Mouse (Mus musculus) neural tube, embryonic 15.5 days (tissue): ENCODE measurements around the gene Olfr747. TPM values are rescaled to one million over a fixed set of nuclear protein-coding genes. Genes with fewer than 3 reads are reported as not detected.
"Not testable (repeated sequence)": the region's sequence is repeated elsewhere in the genome, so short reads cannot be mapped to it uniquely, and the experiment has no call there.

ENCODE experiments used
- ATAC-seq: fragments of 200-750 bp; cut with Nextera tagmentation; 2 replicates; pipeline ENCODE4 v1.8.0; 2017; ENCODE audit warnings: mild to moderate bottlenecking, moderate TSS enrichment, moderate library complexity; ENCODE audit not compliant: low FRiP score
- H3K27ac ChIP-seq: fragments of 300-500 bp; sonication (generic); replicated peaks from 2 replicates; pipeline ENCODE4 v1.5.1; 2015; ENCODE audit warnings: mild to moderate bottlenecking, inconsistent platforms
- H3K27me3 ChIP-seq: fragments of 300-500 bp; sonication (generic); replicated peaks from 2 replicates; pipeline ENCODE4 v1.6.1; 2015; ENCODE audit warnings: inconsistent platforms
- H3K36me3 ChIP-seq: fragments of 300-500 bp; sonication (generic); 2 replicates; pipeline ENCODE4 v1.6.1; 2015; ENCODE audit warnings: inconsistent platforms
- H3K4me1 ChIP-seq: fragments of 300-500 bp; sonication (generic); 2 replicates; pipeline ENCODE4 v1.6.1; 2015; ENCODE audit warnings: inconsistent platforms
- H3K4me2 ChIP-seq: fragments of 300-500 bp; sonication (generic); 2 replicates; pipeline ENCODE4 v1.6.1; 2015; ENCODE audit warnings: inconsistent platforms, mild to moderate bottlenecking, moderate library complexity
- H3K4me3 ChIP-seq: fragments of 300-500 bp; sonication (generic); replicated peaks from 2 replicates; pipeline ENCODE4 v1.5.1; 2015; ENCODE audit warnings: mild to moderate bottlenecking, inconsistent platforms
- H3K9ac ChIP-seq: fragments of 300-500 bp; sonication (generic); replicated peaks from 2 replicates; pipeline ENCODE4 v1.6.1; 2015; ENCODE audit warnings: mild to moderate bottlenecking, inconsistent platforms
- H3K9me3 ChIP-seq: fragments of 300-500 bp; sonication (generic); replicated peaks from 2 replicates; pipeline ENCODE4 v1.6.1; 2016; ENCODE audit warnings: inconsistent platforms
- WGBS: fragments of 180-500 bp; shearing (Covaris S2); methylation state at CpG from one replicate; pipeline ENCODE4 v1.1.7; 2015; ENCODE audit warnings: mixed read lengths; 5-methylcytosine and 5-hydroxymethylcytosine counted together
- polyA plus RNA-seq: library from polyadenylated mRNA; unstranded; fragments of >200 nt; fragmentation: Nextera tagmentation; extraction: Ambion mirVana; gene quantifications from 2 replicates; pipeline ENCODE4 v1.2.1, GENCODE M21; 2015

Gene Olfr747
- not detected in 2 replicates for polyA plus RNA-seq

GRCm38 (mm10) chr14:50693106-50693505 lies at the start of gene Olfr747:
Gene Olfr747 (minus strand): TSS chr14:50693206.
- H3K4me2 ChIP-seq: no peak within 1 kb of the TSS

GRCm38 (mm10) chr14:50741584-50741983 lies 48.6 kb upstream of the Olfr747 start:
- H3K9me3 ChIP-seq: no peaks in the 10 kb centered on the region
- no peaks in the 10 kb centered on the region for H3K27me3 ChIP-seq
- H3K4me1 ChIP-seq: no peaks in the 10 kb centered on the region
- H3K4me3 ChIP-seq: no peak overlapping the region
- H3K4me2 ChIP-seq: no peak overlapping the region
- H3K36me3 ChIP-seq: no peaks in the 10 kb centered on the region
- WGBS: 76% methylated on average over 2 of the region's 2 CpGs
- H3K9ac ChIP-seq: no peak overlapping the region
- H3K27ac ChIP-seq: no peak overlapping the region
- ATAC-seq: no peak

More at GRCm38 (mm10) chr14:50693106-50693505, at the start of gene Olfr747:
- Histone ChIP-seq H3K27ac (no peak within 1 kb of the TSS), H3K4me3 (no peak within 1 kb of the TSS), H3K9me3 (no peaks in the 10 kb centered on the region), H3K36me3 (no peaks in the 10 kb centered on the region), H3K4me1 (no peaks in the 10 kb centered on the region), H3K9ac (no peak within 1 kb of the TSS), H3K27me3 (no peaks in the 10 kb centered on the region)
- 95% methylated on average over 3 of the region's 3 CpGs for WGBS
- ATAC-seq: no peak

GRCm38 (mm10) chr14:50740334-50740733 lies 47.3 kb upstream of the Olfr747 start:
- Histone ChIP-seq H3K27ac (no peak overlapping the region), H3K27me3 (no peaks in the 10 kb centered on the region), H3K9me3 (no peaks in the 10 kb centered on the region), H3K9ac (no peak overlapping the region), H3K36me3 (no peaks in the 10 kb centered on the region), H3K4me2 (no peak overlapping the region), H3K4me1 (no peaks in the 10 kb centered on the region), H3K4me3 (no peak overlapping the region)
- 74% methylated on average over 2 of the region's 2 CpGs for WGBS
- no peak for ATAC-seq

- WGBS: 82% methylated on average over 3 of the region's 4 CpGs
- H3K36me3 ChIP-seq, H3K9me3 ChIP-seq, H3K27me3 ChIP-seq, H3K9ac ChIP-seq, H3K4me3 ChIP-seq, H3K4me1 ChIP-seq, ATAC-seq, H3K4me2 ChIP-seq, H3K27ac ChIP-seq: not testable (repeated sequence)
Observed at GRCm38 (mm10) chr14:50722371-50722770, 29.4 kb upstream of the Olfr747 start.

- not testable (repeated sequence) for H3K9ac ChIP-seq, H3K9me3 ChIP-seq, H3K4me3 ChIP-seq, ATAC-seq, H3K27ac ChIP-seq, H3K4me2 ChIP-seq, H3K4me1 ChIP-seq, H3K27me3 ChIP-seq, H3K36me3 ChIP-seq
- WGBS: 91% methylated on average over 15 of the region's 15 CpGs
Observed at GRCm38 (mm10) chr14:50719875-50720274, 26.9 kb upstream of the Olfr747 start.

- no peaks in the 10 kb centered on the region for H3K4me1 ChIP-seq
- ATAC-seq: no peak
- 73% methylated on average over 1 of the region's 1 CpGs for WGBS
- no peaks in the 10 kb centered on the region for H3K36me3 ChIP-seq
- H3K27ac ChIP-seq: no peak within 1 kb of the TSS
- no peak within 1 kb of the TSS for H3K4me2 ChIP-seq
- H3K9ac ChIP-seq: no peak within 1 kb of the TSS
- no peaks in the 10 kb centered on the region for H3K9me3 ChIP-seq
- no peak within 1 kb of the TSS for H3K4me3 ChIP-seq
- H3K27me3 ChIP-seq: no peaks in the 10 kb centered on the region
Observed at GRCm38 (mm10) chr14:50707073-50707472, 14.1 kb upstream of the Olfr747 start, which contains the start of gene Olfr748. Gene Olfr748 (plus strand): TSS chr14:50707373.

GRCm38 (mm10) chr14:50646783-50647182 lies 46.2 kb downstream of the Olfr747 start, which contains the start of gene Olfr746:
Gene Olfr746 (plus strand): TSS chr14:50647083.
- Histone ChIP-seq H3K9ac (no peak within 1 kb of the TSS), H3K4me3 (no peak within 1 kb of the TSS), H3K27ac (no peak within 1 kb of the TSS), H3K4me1 (no peaks in the 10 kb centered on the region), H3K9me3 (no peaks in the 10 kb centered on the region), H3K4me2 (no peak within 1 kb of the TSS), H3K27me3 (no peaks in the 10 kb centered on the region), H3K36me3 (no peaks in the 10 kb centered on the region)
- no peak for ATAC-seq

GRCm38 (mm10) chr14:50639088-50639487 lies 53.9 kb downstream of the Olfr747 start, which contains the start of gene Olfr745:
Gene Olfr745 (plus strand): TSS chr14:50639388.
- H3K4me3 ChIP-seq: no peak within 1 kb of the TSS
- WGBS: 88% methylated on average over 2 of the region's 2 CpGs
- no peaks in the 10 kb centered on the region for H3K4me1 ChIP-seq
- no peaks in the 10 kb centered on the region for H3K27me3 ChIP-seq
- no peaks in the 10 kb centered on the region for H3K36me3 ChIP-seq
- no peak within 1 kb of the TSS for H3K27ac ChIP-seq
- H3K4me2 ChIP-seq: no peak within 1 kb of the TSS
- H3K9me3 ChIP-seq: no peaks in the 10 kb centered on the region
- ATAC-seq: no peak
- H3K9ac ChIP-seq: no peak within 1 kb of the TSS

Other genes with a start within 250 kb of the Olfr747 start
- not detected in 2 replicates for gene Olfr740, start 247.7 kb downstream of the Olfr747 start, polyA plus RNA-seq
- gene Olfr741, start 220.5 kb downstream of the Olfr747 start, polyA plus RNA-seq: not detected in 2 replicates
- gene Olfr742, start 189.6 kb downstream of the Olfr747 start, polyA plus RNA-seq: not detected in 2 replicates
- not detected in 2 replicates for gene Olfr743, start 171.4 kb downstream of the Olfr747 start, polyA plus RNA-seq
- gene Olfr744, start 78.3 kb downstream of the Olfr747 start, polyA plus RNA-seq: not detected in 2 replicates
- gene Olfr745, start 53.8 kb downstream of the Olfr747 start, polyA plus RNA-seq: not detected in 2 replicates
- not detected in 2 replicates for gene Olfr746, start 46.1 kb downstream of the Olfr747 start, polyA plus RNA-seq
- not detected in 2 replicates for gene Olfr748, start 14.2 kb upstream of the Olfr747 start, polyA plus RNA-seq
- gene Olfr749, start 51.9 kb upstream of the Olfr747 start, polyA plus RNA-seq: not detected in 2 replicates
- gene Ttc5, start 92.3 kb upstream of the Olfr747 start, polyA plus RNA-seq: 114 and 119 TPM in 2 replicates
- not detected in 2 replicates for gene Ccnb1ip1, start 114.5 kb upstream of the Olfr747 start, polyA plus RNA-seq
- gene Parp2, start 114.6 kb upstream of the Olfr747 start, polyA plus RNA-seq: 43.6 and 48.7 TPM in 2 replicates
- 3.1 and 4.0 TPM in 2 replicates for gene Tep1, start 177.4 kb upstream of the Olfr747 start, polyA plus RNA-seq
- gene Klhl33, start 204.3 kb upstream of the Olfr747 start, polyA plus RNA-seq: 3.4 and 4.1 TPM in 2 replicates
- gene Osgep, start 231.7 kb upstream of the Olfr747 start, polyA plus RNA-seq: 107 and 125 TPM in 2 replicates
- gene Apex1, start 231.8 kb upstream of the Olfr747 start, polyA plus RNA-seq: 157 and 177 TPM in 2 replicates
- 98.6 and 99.7 TPM in 2 replicates for gene Pip4p1, start 237.7 kb upstream of the Olfr747 start, polyA plus RNA-seq
- 20.5 and 36.3 TPM in 2 replicates for gene Pnp, start 237.9 kb upstream of the Olfr747 start, polyA plus RNA-seq